Mouse (Mus musculus) CH12.LX (cell line): ENCODE measurements around the gene Ddx6. TPM values are rescaled to one million over a fixed set of nuclear protein-coding genes. Genes with fewer than 3 reads are reported as not detected.
"Not testable (repeated sequence)": the region's sequence is repeated elsewhere in the genome, so short reads cannot be mapped to it uniquely, and the experiment has no call there.

Experiments
- DNase-seq: peaks from one replicate; pipeline ENCODE4 v3.0.0-alpha.2; 2013; ENCODE audit errors: extremely low read depth
- H3K27ac ChIP-seq: 2 replicates; pipeline ENCODE4 v1.5.1; 2012; ENCODE audit warnings: low read depth, mild to moderate bottlenecking, control low read depth, moderate library complexity; ENCODE audit not compliant: insufficient read depth
- H3K27me3 ChIP-seq: replicated peaks from 2 replicates; pipeline ENCODE3; 2012; ENCODE audit warnings: inconsistent platforms
- H3K36me3 ChIP-seq, 2 experiments: replicated peaks in 1 of 2; 2 replicates each; pipeline versions ENCODE3 to v1.6.1; 2012; ENCODE audit warnings: inconsistent platforms in 1 of 2, low read length in 1 of 2, mild to moderate bottlenecking in 1 of 2, mixed read lengths in 1 of 2, moderate library complexity in 1 of 2; ENCODE audit not compliant: control insufficient read depth in 1 of 2, insufficient read depth in 1 of 2
- H3K4me1 ChIP-seq, 2 experiments: 2 replicates each; pipeline ENCODE4 v1.6.1; 2012; ENCODE audit warnings: inconsistent platforms in 1 of 2, moderate library complexity in 1 of 2; ENCODE audit not compliant: insufficient read depth in 2 of 2, control insufficient read depth in 1 of 2
- H3K4me2 ChIP-seq: 2 replicates; pipeline ENCODE4 v1.6.1; 2012; ENCODE audit warnings: low read depth, mild to moderate bottlenecking, control low read depth; ENCODE audit not compliant: poor library complexity, insufficient read depth, severe bottlenecking
- H3K4me3 ChIP-seq, 3 experiments: fragments of 150-350 bp in 1 of 3; sonication (generic) in 1 of 3; replicated peaks in 1 of 3; 2 replicates each; pipeline versions ENCODE3 to v1.5.1; 2011 to 2012; ENCODE audit warnings: low read depth in 2 of 3, low read length in 2 of 3, mild to moderate bottlenecking in 2 of 3, moderate library complexity in 2 of 3, control low read depth in 1 of 3, improper control_type of control experiment in 1 of 3, inconsistent platforms in 1 of 3, mixed read lengths in 1 of 3; ENCODE audit not compliant: poor library complexity in 1 of 3
- H3K79me2 ChIP-seq: replicated peaks from 2 replicates; pipeline ENCODE4 v1.6.1; 2012; ENCODE audit warnings: mild to moderate bottlenecking, moderate library complexity; ENCODE audit not compliant: control insufficient read depth, poor library complexity, insufficient read depth, severe bottlenecking; ENCODE audit errors: extremely low read depth
- H3K9ac ChIP-seq: 2 replicates; pipeline ENCODE4 v1.6.1; 2012; ENCODE audit warnings: low read depth, mild to moderate bottlenecking, control low read depth, moderate library complexity; ENCODE audit not compliant: insufficient read depth
- H3K9me3 ChIP-seq: replicated peaks from 2 replicates; pipeline ENCODE3; 2012; ENCODE audit warnings: low read length, inconsistent platforms, mixed read lengths
- BHLHE40 ChIP-seq: IDR thresholded peaks from 2 replicates; pipeline ENCODE4 v1.6.1; 2011; ENCODE audit warnings: mild to moderate bottlenecking, low read depth, low read length, improper control_type of control experiment
- CHD1 ChIP-seq: IDR thresholded peaks from 2 replicates; pipeline ENCODE4 v1.6.1; 2012; ENCODE audit warnings: low read depth, low read length, improper control_type of control experiment, inconsistent platforms
- CHD2 ChIP-seq: IDR thresholded peaks from 2 replicates; pipeline ENCODE4 v1.6.1; 2011; ENCODE audit warnings: low read length, improper control_type of control experiment
- E2F4 ChIP-seq: IDR thresholded peaks from 2 replicates; pipeline ENCODE4 v1.6.1; 2011; ENCODE audit warnings: low read depth, low read length, improper control_type of control experiment; ENCODE audit not compliant: insufficient replicate concordance
- ELF1 ChIP-seq: IDR thresholded peaks from 2 replicates; pipeline ENCODE4 v1.6.1; 2014; ENCODE audit warnings: low read depth, mild to moderate bottlenecking, inconsistent platforms, low read length, improper control_type of control experiment
- EP300 ChIP-seq: IDR thresholded peaks from 2 replicates; pipeline ENCODE4 v1.6.1; 2011; ENCODE audit warnings: low read length, improper control_type of control experiment
- ETS1 ChIP-seq: conservative IDR thresholded peaks from 2 replicates; pipeline ENCODE4 v1.6.1; 2012; ENCODE audit warnings: low read depth, mild to moderate bottlenecking, inconsistent platforms, low read length, improper control_type of control experiment, moderate library complexity
- GABPA ChIP-seq: IDR thresholded peaks from 2 replicates; pipeline ENCODE4 v1.6.1; 2012; ENCODE audit warnings: low read depth, low read length, improper control_type of control experiment, inconsistent platforms; ENCODE audit not compliant: insufficient replicate concordance
- JUND ChIP-seq: conservative IDR thresholded peaks from 2 replicates; pipeline ENCODE4 v1.6.1; 2011; ENCODE audit warnings: low read depth, low read length, improper control_type of control experiment
- MAFK ChIP-seq: IDR thresholded peaks from 2 replicates; pipeline ENCODE4 v1.6.1; 2011; ENCODE audit warnings: low read length, improper control_type of control experiment; ENCODE audit not compliant: insufficient replicate concordance
- MAX ChIP-seq: IDR thresholded peaks from 2 replicates; pipeline ENCODE4 v1.6.1; 2011; ENCODE audit warnings: low read length, improper control_type of control experiment
- MEF2A ChIP-seq: IDR thresholded peaks from 2 replicates; pipeline ENCODE4 v1.6.1; 2014; ENCODE audit warnings: low read depth, mild to moderate bottlenecking, inconsistent platforms, low read length, improper control_type of control experiment, borderline replicate concordance
- MXI1 ChIP-seq: IDR thresholded peaks from 2 replicates; pipeline ENCODE4 v1.6.1; 2011; ENCODE audit warnings: mild to moderate bottlenecking, low read depth, low read length, improper control_type of control experiment
- POLR2A ChIP-seq: IDR thresholded peaks from 2 replicates; pipeline ENCODE4 v1.6.1; 2011; ENCODE audit warnings: low read depth, mild to moderate bottlenecking, improper control_type of control experiment, low read length
- SMC3 ChIP-seq: IDR thresholded peaks from 2 replicates; pipeline ENCODE4 v1.6.1; 2011; ENCODE audit warnings: low read depth, low read length, improper control_type of control experiment
- TCF12 ChIP-seq: IDR thresholded peaks from 2 replicates; pipeline ENCODE4 v1.6.1; 2014; ENCODE audit warnings: low read depth, mild to moderate bottlenecking, inconsistent platforms, low read length, improper control_type of control experiment
- USF2 ChIP-seq: conservative IDR thresholded peaks from 2 replicates; pipeline ENCODE4 v1.6.1; 2011; ENCODE audit warnings: low read depth, low read length, improper control_type of control experiment
- ZC3H11A ChIP-seq: IDR thresholded peaks from 2 replicates; pipeline ENCODE4 v1.6.1; 2012; ENCODE audit warnings: low read depth, mild to moderate bottlenecking, inconsistent platforms, low read length, improper control_type of control experiment
- ZNF384 ChIP-seq: IDR thresholded peaks from 2 replicates; pipeline ENCODE4 v1.6.1; 2012; ENCODE audit warnings: low read depth, low read length, improper control_type of control experiment, inconsistent platforms
- dilution Hi-C: fragments of 300-500 bp; cut with MboI; formaldehyde crosslinking; loops from 2 replicates; pipeline ENCODE4 v1.14.3; 2020; ENCODE audit warnings: low sequenced_read_pairs; ENCODE audit not compliant: extremely low pct_unique_long_range_greater_than_20kb, extremely low pct_ligation_motif_present
- in situ Hi-C: fragments of 300-500 bp; cut with MboI; formaldehyde crosslinking; loops from 3 replicates; pipeline ENCODE4 v1.14.3; 2019; ENCODE audit warnings: low sequenced_read_pairs, low pct_ligation_motif_present, low pct_unique_long_range_greater_than_20kb, mixed read lengths
- polyA plus RNA-seq: library from polyadenylated mRNA; unstranded; fragments of >175 nt; gene quantifications from 2 replicates; pipeline ENCODE4 v1.2.1, GENCODE M21; 2012; ENCODE audit warnings: low read depth; ENCODE audit not compliant: insufficient read length
- total RNA-seq, 2 experiments: library from RNA; depleted of rRNA; stranded (reverse); fragments of 300-350 nt in 1 of 2; fragments of >200 nt in 1 of 2; gene quantifications; 2 replicates each; pipeline ENCODE4 v1.2.3; 2012 to 2014

The Ddx6 gene
- total and polyA plus RNA-seq, 3 experiments: 41.5 to 81.2 (median 71.4) TPM

DNA sequence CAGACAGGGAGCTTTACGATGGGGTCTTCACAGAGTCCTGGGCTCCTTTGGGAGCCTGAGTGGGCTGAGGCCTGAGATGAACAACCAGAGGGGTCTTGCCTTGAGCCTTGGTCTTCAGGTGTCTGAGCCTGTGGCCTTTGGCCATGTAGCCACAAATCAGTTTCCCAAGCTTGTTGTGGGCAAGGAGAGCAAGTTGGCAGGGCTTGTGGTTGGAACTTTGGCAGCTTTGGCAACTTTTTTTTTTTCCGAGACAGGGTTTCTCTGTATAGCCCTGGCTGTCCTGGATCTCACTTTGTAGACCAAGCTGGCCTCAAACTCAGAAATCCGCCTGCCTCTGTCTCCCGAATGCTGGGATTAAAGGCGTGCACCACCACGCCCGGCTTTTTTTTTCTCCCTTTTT, 28.6 kb upstream of the Ddx6 start:
- H3K4me3 ChIP-seq, H3K27ac ChIP-seq, H3K27me3 ChIP-seq, H3K9ac ChIP-seq, H3K79me2 ChIP-seq, H3K36me3 ChIP-seq, dilution Hi-C loops, DNase-seq, H3K9me3 ChIP-seq, H3K4me2 ChIP-seq, in situ Hi-C loops: not testable (repeated sequence)
- H3K4me1 ChIP-seq: peaks cover 25 to 85% of the 10 kb centered on the region in 2 experiments
- TF ChIP-seq ZNF384: peak; percentile 61

DNA sequence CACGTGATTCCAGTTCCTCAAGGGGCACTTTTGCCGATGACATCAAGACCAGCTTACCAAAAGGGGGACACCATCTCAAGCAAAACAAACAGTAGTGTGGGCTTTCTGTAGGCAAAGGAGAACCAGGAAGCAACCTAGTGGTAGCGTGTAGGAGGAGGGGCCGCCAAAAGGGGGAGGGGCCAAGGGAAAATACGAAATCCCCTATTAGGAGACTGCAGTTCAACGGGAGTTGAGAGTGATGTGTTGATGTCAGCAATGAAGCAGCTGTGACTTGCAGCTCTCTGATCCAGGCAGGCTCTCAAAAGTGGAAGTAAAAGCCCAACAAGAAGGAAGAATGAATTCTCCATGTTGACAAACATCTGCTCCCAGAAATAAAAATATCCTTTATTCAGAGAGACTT, 25.3 kb upstream of the Ddx6 start:
- no peaks in the 10 kb centered on the region for H3K79me2 ChIP-seq
- peaks cover 20 to 72% of the 10 kb centered on the region in 2 experiments for H3K4me1 ChIP-seq
- dilution Hi-C loops (no loop called here), in situ Hi-C loops (no loop called here)
- DNase-seq: peak; percentile 92
- no peaks in the 10 kb centered on the region for H3K36me3 ChIP-seq
- H3K27me3 ChIP-seq: no peaks in the 10 kb centered on the region
- no peak for TF ChIP-seq CHD1
- TF ChIP-seq GABPA: no peak
- peak; percentile 71 for TF ChIP-seq ETS1
- TF ChIP-seq MAFK: peak; percentile 17; the same call in 1 of the 2 replicates
- no peak for TF ChIP-seq EP300
- TF ChIP-seq ELF1: peak; percentile 86
- TF ChIP-seq MXI1: no peak
- TF ChIP-seq CHD2: 0 out of 2 replicates have a peak, but pooled peaks have one; percentile 13
- peak; percentile 52; the same call in 1 of the 2 replicates for TF ChIP-seq POLR2A
- 0 out of 2 replicates have a peak, but pooled peaks have one; percentile 5 for TF ChIP-seq MAX
- no peak for TF ChIP-seq JUND
- TF ChIP-seq TCF12: no peak
- TF ChIP-seq BHLHE40: peak; percentile 65
- TF ChIP-seq MEF2A: 0 out of 2 replicates have a peak, but pooled peaks have one; percentile 52
- no peak overlapping the region for H3K4me3 ChIP-seq
- H3K27ac ChIP-seq: peak overlapping the region; percentile 36; the same call in 1 of the 2 replicates
- peaks cover 10% of the 10 kb centered on the region for H3K9me3 ChIP-seq
- H3K4me2 ChIP-seq: peak overlapping the region; percentile 68
- no peak overlapping the region for H3K9ac ChIP-seq

DNA sequence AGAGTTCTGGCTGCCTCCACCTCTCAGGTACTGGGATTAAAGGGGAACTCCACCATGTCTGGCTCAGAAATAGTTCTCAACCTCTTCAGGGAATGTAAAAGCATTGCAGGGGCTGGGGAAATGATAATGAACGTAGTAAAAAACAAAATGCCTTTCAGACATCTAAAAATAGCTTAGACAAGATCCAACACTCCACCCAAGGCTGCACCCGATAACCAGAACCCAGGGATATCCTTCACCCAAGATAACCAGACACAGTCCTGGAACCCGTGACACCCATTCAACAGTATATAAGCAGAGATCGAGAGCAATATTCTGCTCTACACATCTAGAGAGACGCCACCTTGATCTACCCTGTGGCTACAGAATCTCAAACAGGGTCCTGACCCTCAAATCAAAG, 24.6 kb upstream of the Ddx6 start:
- Histone ChIP-seq H3K4me3 (no peak overlapping the region), H3K9me3 (peaks cover 11% of the 10 kb centered on the region), H3K36me3 (no peaks in the 10 kb centered on the region), H3K4me1 (peaks cover 14 to 65% of the 10 kb centered on the region in 2 experiments; a peak in 3 of 4 replicates), H3K4me2 (0 out of 2 replicates have a peak overlapping the region, but pooled peaks have one; percentile 68), H3K9ac (no peak overlapping the region), H3K79me2 (no peaks in the 10 kb centered on the region), H3K27ac (no peak overlapping the region), H3K27me3 (no peaks in the 10 kb centered on the region)
- dilution Hi-C loops (no loop called here), in situ Hi-C loops (no loop called here)
- TF ChIP-seq CHD2 (peak; percentile 16; the same call in 1 of the 2 replicates), SMC3 (no peak), E2F4 (no peak), CHD1 (0 out of 2 replicates have a peak, but pooled peaks have one; percentile 39), ZC3H11A (no peak), USF2 (no peak)
- DNase-seq: no peak
